Mouse (Mus musculus): ENCODE results near the gene Stpg3. TPM values are rescaled to one million over a fixed set of nuclear protein-coding genes. Genes with fewer than 3 reads are reported as not detected.

The Stpg3 gene
- polyA plus RNA-seq, 1 experiment from 2014 or later = not detected

GRCm38 (mm10) chr2:25172629-25173028 lies 41.8 kb downstream of the Stpg3 start:
- ATAC-seq (ENCODE audit: insufficient number of reproducible peaks, insufficient read depth, low FRiP score, low read depth) = no peak
- Histone ChIP-seq H3K27ac (replicated peaks in 1 of 2; ENCODE audit: control insufficient read depth in 1 of 2, insufficient read depth in 1 of 2, low read depth in 2 of 2, low read length in 2 of 2) (no peak overlapping the region), H3K9ac (ENCODE audit: low read length) (no peak overlapping the region)

GRCm38 (mm10) chr2:25171769-25172153 lies 42.7 kb downstream of the Stpg3 start:
- Histone ChIP-seq H3K27ac (replicated peaks in 1 of 2; ENCODE audit: control insufficient read depth in 1 of 2, insufficient read depth in 1 of 2, low read depth in 2 of 2, low read length in 2 of 2) (no peak overlapping the region), H3K9ac (ENCODE audit: low read length) (no peak overlapping the region), H3K9me3 (ENCODE audit: control insufficient read depth, low read length) (no peaks in the 10 kb centered on the region), H3K27me3 (ENCODE audit: control insufficient read depth, insufficient read depth, low read length) (peaks cover 8% of the 10 kb centered on the region; the same call in 1 of the 2 replicates), H3K4me3 (ENCODE audit: control insufficient read depth in 1 of 2, insufficient read depth in 1 of 2, low read depth in 1 of 2, low read length in 2 of 2) (no peak overlapping the region), H3K4me2 (ENCODE audit: low read length) (no peak overlapping the region), H3K4me1 (ENCODE audit: control insufficient read depth in 2 of 2, insufficient read depth in 2 of 2, low read length in 2 of 2) (peaks cover 15 to 25% of the 10 kb centered on the region in 2 experiments), H3K36me3 (ENCODE audit: control insufficient read depth, insufficient read depth, low read length) (no peaks in the 10 kb centered on the region)
- 72% methylated on average over 1 of the region's 1 CpGs for WGBS
- ATAC-seq (ENCODE audit: insufficient number of reproducible peaks, insufficient read depth, low FRiP score, low read depth) = no peak

More at GRCm38 (mm10) chr2:25172629-25173028, 41.8 kb downstream of the Stpg3 start:
- 64% methylated on average over 8 of the region's 8 CpGs for WGBS
- Histone ChIP-seq H3K4me3 (ENCODE audit: control insufficient read depth in 1 of 2, insufficient read depth in 1 of 2, low read depth in 1 of 2, low read length in 2 of 2) (no peak overlapping the region), H3K4me1 (ENCODE audit: control insufficient read depth in 2 of 2, insufficient read depth in 2 of 2, low read length in 2 of 2) (peaks cover 17 to 28% of the 10 kb centered on the region in 2 experiments), H3K4me2 (ENCODE audit: low read length) (no peak overlapping the region), H3K27me3 (ENCODE audit: control insufficient read depth, insufficient read depth, low read length) (peaks cover 15% of the 10 kb centered on the region; the same call in 1 of the 2 replicates), H3K9me3 (ENCODE audit: control insufficient read depth, low read length) (no peaks in the 10 kb centered on the region), H3K36me3 (ENCODE audit: control insufficient read depth, insufficient read depth, low read length) (no peaks in the 10 kb centered on the region)

GRCm38 (mm10) chr2:25171101-25171768 lies 43.2 kb downstream of the Stpg3 start:
- WGBS = 83% methylated on average over 6 of the region's 6 CpGs
- no peaks in the 10 kb centered on the region for H3K9me3 ChIP-seq (ENCODE audit: control insufficient read depth, low read length)
- H3K27ac ChIP-seq (replicated peaks in 1 of 2; ENCODE audit: control insufficient read depth in 1 of 2, insufficient read depth in 1 of 2, low read depth in 2 of 2, low read length in 2 of 2) = no peak overlapping the region
- H3K4me2 ChIP-seq (ENCODE audit: low read length) = no peak overlapping the region
- H3K9ac ChIP-seq (ENCODE audit: low read length) = no peak overlapping the region
- H3K36me3 ChIP-seq (ENCODE audit: control insufficient read depth, insufficient read depth, low read length) = no peaks in the 10 kb centered on the region
- H3K27me3 ChIP-seq (ENCODE audit: control insufficient read depth, insufficient read depth, low read length) = 0 out of 2 replicates have a peak, but pooled peaks cover 6% of the 10 kb centered on the region
- no peak overlapping the region for H3K4me3 ChIP-seq (ENCODE audit: control insufficient read depth in 1 of 2, insufficient read depth in 1 of 2, low read depth in 1 of 2, low read length in 2 of 2)
- no peak for ATAC-seq (ENCODE audit: insufficient number of reproducible peaks, insufficient read depth, low FRiP score, low read depth)
- H3K4me1 ChIP-seq (ENCODE audit: control insufficient read depth in 2 of 2, insufficient read depth in 2 of 2, low read length in 2 of 2) = peaks cover 9 to 19% of the 10 kb centered on the region in 2 experiments

DNA sequence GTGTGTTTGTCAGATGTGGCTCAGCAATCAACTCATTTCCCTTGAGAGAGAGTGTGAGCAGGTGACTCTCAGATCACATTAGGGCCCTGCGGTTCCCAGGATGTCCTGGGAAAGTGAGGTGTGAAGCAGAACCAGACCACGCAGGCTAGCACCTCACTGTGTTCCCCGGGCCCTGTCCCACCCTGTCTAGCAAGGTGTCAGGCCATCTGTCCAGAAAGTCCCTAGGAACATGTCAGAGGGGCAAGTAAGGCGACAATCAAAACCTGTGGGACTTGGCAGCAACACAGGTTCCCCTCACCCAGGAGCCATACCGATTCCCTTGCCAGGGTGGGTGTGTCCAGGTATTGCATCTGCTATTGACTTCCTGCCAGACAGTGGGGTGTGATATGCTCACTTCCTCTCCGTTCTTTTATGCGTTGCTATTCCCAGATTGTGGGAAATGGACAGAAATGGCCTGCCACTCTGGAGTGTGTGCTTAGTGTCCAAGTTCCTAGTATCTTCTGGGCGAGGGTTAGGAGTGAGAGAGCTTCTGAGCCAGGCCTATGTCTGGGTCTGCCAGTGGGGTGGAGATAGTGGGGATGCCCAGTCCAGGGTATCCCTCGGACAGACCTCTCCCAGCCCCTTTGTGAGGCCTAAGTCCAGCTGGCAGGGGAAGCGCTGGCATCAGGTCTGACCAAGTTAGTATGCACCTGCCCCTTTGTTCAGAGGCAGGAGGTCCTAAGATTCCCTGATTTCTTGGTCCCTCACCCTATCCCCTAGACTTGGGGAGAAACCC lies 43.9 kb downstream of the Stpg3 start:
- Histone ChIP-seq H3K9ac (ENCODE audit: low read length) (no peak overlapping the region), H3K4me2 (ENCODE audit: low read length) (no peak overlapping the region), H3K9me3 (ENCODE audit: control insufficient read depth, low read length) (no peaks in the 10 kb centered on the region), H3K4me3 (ENCODE audit: control insufficient read depth in 1 of 2, insufficient read depth in 1 of 2, low read depth in 1 of 2, low read length in 2 of 2) (no peak overlapping the region), H3K27me3 (ENCODE audit: control insufficient read depth, insufficient read depth, low read length) (0 out of 2 replicates have a peak, but pooled peaks cover 2% of the 10 kb centered on the region), H3K36me3 (ENCODE audit: control insufficient read depth, insufficient read depth, low read length) (no peaks in the 10 kb centered on the region), H3K4me1 (ENCODE audit: control insufficient read depth in 2 of 2, insufficient read depth in 2 of 2, low read length in 2 of 2) (peaks cover 9 to 19% of the 10 kb centered on the region in 2 experiments), H3K27ac (replicated peaks in 1 of 2; ENCODE audit: control insufficient read depth in 1 of 2, insufficient read depth in 1 of 2, low read depth in 2 of 2, low read length in 2 of 2) (no peak overlapping the region)
- no peak for ATAC-seq (ENCODE audit: insufficient number of reproducible peaks, insufficient read depth, low FRiP score, low read depth)
- WGBS = 59% methylated on average over 10 of the region's 10 CpGs

GRCm38 (mm10) chr2:25169778-25170177 lies 44.7 kb downstream of the Stpg3 start:
- Histone ChIP-seq H3K4me3 (ENCODE audit: control insufficient read depth in 1 of 2, insufficient read depth in 1 of 2, low read depth in 1 of 2, low read length in 2 of 2) (no peak overlapping the region), H3K9ac (ENCODE audit: low read length) (no peak overlapping the region), H3K9me3 (ENCODE audit: control insufficient read depth, low read length) (no peaks in the 10 kb centered on the region), H3K36me3 (ENCODE audit: control insufficient read depth, insufficient read depth, low read length) (no peaks in the 10 kb centered on the region), H3K4me2 (ENCODE audit: low read length) (no peak overlapping the region), H3K27me3 (ENCODE audit: control insufficient read depth, insufficient read depth, low read length) (no peaks in the 10 kb centered on the region), H3K4me1 (ENCODE audit: control insufficient read depth in 2 of 2, insufficient read depth in 2 of 2, low read length in 2 of 2) (peaks cover 9 to 19% of the 10 kb centered on the region in 2 experiments), H3K27ac (replicated peaks in 1 of 2; ENCODE audit: control insufficient read depth in 1 of 2, insufficient read depth in 1 of 2, low read depth in 2 of 2, low read length in 2 of 2) (no peak overlapping the region)
- no peak for ATAC-seq (ENCODE audit: insufficient number of reproducible peaks, insufficient read depth, low FRiP score, low read depth)
- WGBS = 40% methylated on average over 5 of the region's 5 CpGs

DNA sequence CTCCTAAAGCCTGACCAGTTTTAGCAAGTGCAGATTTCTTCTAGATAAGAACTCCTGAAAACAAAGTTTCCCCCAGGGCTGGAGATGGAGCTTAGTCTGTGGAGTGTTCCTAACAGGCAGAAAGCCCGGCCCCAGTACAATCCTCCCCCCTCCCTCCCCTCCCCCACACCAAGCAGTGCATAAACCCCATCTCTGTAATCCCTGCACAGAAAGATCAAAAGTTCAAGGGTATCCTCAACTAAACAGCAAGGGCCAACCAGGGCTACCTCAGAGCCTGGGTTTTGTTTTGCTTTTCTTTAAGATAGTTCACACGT lies 45.8 kb downstream of the Stpg3 start:
- H3K27me3 ChIP-seq (ENCODE audit: control insufficient read depth, insufficient read depth, low read length) = no peaks in the 10 kb centered on the region
- 21% methylated on average over 2 of the region's 2 CpGs for WGBS
- H3K4me3 ChIP-seq (ENCODE audit: control insufficient read depth in 1 of 2, insufficient read depth in 1 of 2, low read depth in 1 of 2, low read length in 2 of 2) = peak overlapping the region; percentile 40 to 51
- no peaks in the 10 kb centered on the region for H3K36me3 ChIP-seq (ENCODE audit: control insufficient read depth, insufficient read depth, low read length)
- H3K9ac ChIP-seq (ENCODE audit: low read length) = peak overlapping the region; percentile 70
- no peak for ATAC-seq (ENCODE audit: insufficient number of reproducible peaks, insufficient read depth, low FRiP score, low read depth)
- H3K4me1 ChIP-seq (ENCODE audit: control insufficient read depth in 2 of 2, insufficient read depth in 2 of 2, low read length in 2 of 2) = peaks cover 13 to 20% of the 10 kb centered on the region in 2 experiments
- H3K27ac ChIP-seq (replicated peaks in 1 of 2; ENCODE audit: control insufficient read depth in 1 of 2, insufficient read depth in 1 of 2, low read depth in 2 of 2, low read length in 2 of 2) = peak overlapping the region in 1 of 2 experiments; percentile 77; a peak in 2 of 4 replicates
- peak overlapping the region; percentile 73 for H3K4me2 ChIP-seq (ENCODE audit: low read length)
- H3K9me3 ChIP-seq (ENCODE audit: control insufficient read depth, low read length) = no peaks in the 10 kb centered on the region

- H3K27ac ChIP-seq (replicated peaks in 1 of 2; ENCODE audit: control insufficient read depth in 1 of 2, insufficient read depth in 1 of 2, low read depth in 2 of 2, low read length in 2 of 2) = peak overlapping the region; percentile 61 to 77
These were observed 46.3 kb downstream of the Stpg3 start for GRCm38 (mm10) chr2:25167919-25168664.

More at GRCm38 (mm10) chr2:25167919-25168664, 46.3 kb downstream of the Stpg3 start:
- WGBS = under 1% methylated on average over 39 of the region's 41 CpGs
- peaks cover 17 to 25% of the 10 kb centered on the region in 2 experiments for H3K4me1 ChIP-seq (ENCODE audit: control insufficient read depth in 2 of 2, insufficient read depth in 2 of 2, low read length in 2 of 2)
- peak overlapping the region; percentile 70 for H3K9ac ChIP-seq (ENCODE audit: low read length)
- no peaks in the 10 kb centered on the region for H3K36me3 ChIP-seq (ENCODE audit: control insufficient read depth, insufficient read depth, low read length)
- H3K9me3 ChIP-seq (ENCODE audit: control insufficient read depth, low read length) = no peaks in the 10 kb centered on the region
- no peaks in the 10 kb centered on the region for H3K27me3 ChIP-seq (ENCODE audit: control insufficient read depth, insufficient read depth, low read length)
- ATAC-seq (ENCODE audit: insufficient number of reproducible peaks, insufficient read depth, low FRiP score, low read depth) = peak; percentile 72
- H3K4me3 ChIP-seq (ENCODE audit: control insufficient read depth in 1 of 2, insufficient read depth in 1 of 2, low read depth in 1 of 2, low read length in 2 of 2) = peak overlapping the region; percentile 40 to 51
- peak overlapping the region; percentile 73 for H3K4me2 ChIP-seq (ENCODE audit: low read length)
